Mouse (Mus musculus) heart, embryonic 13.5 days (tissue): ENCODE data around the gene Slc26a8. TPM values are rescaled to one million over a fixed set of nuclear protein-coding genes. Genes with fewer than 3 reads are reported as not detected.

ENCODE experiments used
- ATAC-seq: fragments of 200-750 bp; cut with Nextera tagmentation; 2 replicates; pipeline ENCODE4 v1.8.0; 2017; ENCODE audit warnings: moderate TSS enrichment; ENCODE audit not compliant: insufficient number of reproducible peaks, low FRiP score, low TSS enrichment; ENCODE audit errors: extremely low read depth
- H3K27ac ChIP-seq: fragments of 300-500 bp; sonication (generic); replicated peaks from 2 replicates; pipeline ENCODE4 v1.5.1; 2015; ENCODE audit warnings: moderate library complexity, mild to moderate bottlenecking, inconsistent platforms
- H3K27me3 ChIP-seq: fragments of 300-500 bp; sonication (generic); replicated peaks from 2 replicates; pipeline ENCODE4 v1.6.1; 2015; ENCODE audit warnings: mild to moderate bottlenecking, inconsistent platforms
- H3K36me3 ChIP-seq: fragments of 300-500 bp; sonication (generic); 2 replicates; pipeline ENCODE4 v1.6.1; 2015; ENCODE audit warnings: mild to moderate bottlenecking, inconsistent platforms
- H3K4me1 ChIP-seq: fragments of 300-500 bp; sonication (generic); 2 replicates; pipeline ENCODE4 v1.6.1; 2015; ENCODE audit warnings: inconsistent platforms
- H3K4me2 ChIP-seq: fragments of 300-500 bp; sonication (generic); 2 replicates; pipeline ENCODE4 v1.6.1; 2015; ENCODE audit warnings: inconsistent platforms, mild to moderate bottlenecking, moderate library complexity
- H3K4me3 ChIP-seq: fragments of 300-500 bp; sonication (generic); 2 replicates; pipeline ENCODE4 v1.5.1; 2015; ENCODE audit warnings: moderate library complexity, mild to moderate bottlenecking, inconsistent platforms
- H3K9ac ChIP-seq: fragments of 300-500 bp; sonication (generic); 2 replicates; pipeline ENCODE4 v1.6.1; 2015; ENCODE audit warnings: inconsistent platforms, mild to moderate bottlenecking, moderate library complexity
- H3K9me3 ChIP-seq: fragments of 300-500 bp; sonication (generic); 2 replicates; pipeline ENCODE4 v1.6.1; 2016; ENCODE audit warnings: inconsistent platforms
- WGBS: fragments of 180-500 bp; shearing (Covaris S2); methylation state at CpG from one replicate; pipeline ENCODE4 v1.1.7; 2015; ENCODE audit warnings: mixed read lengths; 5-methylcytosine and 5-hydroxymethylcytosine counted together
- polyA plus RNA-seq: library from polyadenylated mRNA; unstranded; fragments of >200 nt; fragmentation: Nextera tagmentation; extraction: Ambion mirVana; gene quantifications from 2 replicates; pipeline ENCODE4 v1.2.1, GENCODE M21; 2015

The Slc26a8 gene
- polyA plus RNA-seq, 1 experiment from 2014 or later: 0.15 TPM

GRCm38 (mm10) chr17:28698245-28698644, 8.2 kb upstream of the Slc26a8 start:
- Histone ChIP-seq H3K4me1 (peaks cover 85% of the 10 kb centered on the region), H3K27ac (0 out of 2 replicates have a peak overlapping the region, but pooled peaks have one; percentile 33), H3K4me2 (no peak overlapping the region), H3K9ac (no peak overlapping the region), H3K36me3 (0 out of 2 replicates have a peak, but pooled peaks cover 3% of the 10 kb centered on the region), H3K9me3 (no peaks in the 10 kb centered on the region), H3K4me3 (no peak overlapping the region), H3K27me3 (no peaks in the 10 kb centered on the region)
- no peak for ATAC-seq
- WGBS: 65% methylated on average over 4 of the region's 4 CpGs

- ATAC-seq: no peak
- no peak overlapping the region for H3K4me3 ChIP-seq
- H3K36me3 ChIP-seq: 0 out of 2 replicates have a peak, but pooled peaks cover 3% of the 10 kb centered on the region
- peaks cover 85% of the 10 kb centered on the region for H3K4me1 ChIP-seq
- peak overlapping the region; percentile 33 for H3K27ac ChIP-seq
- no peaks in the 10 kb centered on the region for H3K27me3 ChIP-seq
- peak overlapping the region; percentile 13; the same call in 1 of the 2 replicates for H3K4me2 ChIP-seq
- WGBS: 65% methylated on average over 13 of the region's 13 CpGs
- no peaks in the 10 kb centered on the region for H3K9me3 ChIP-seq
- H3K9ac ChIP-seq: peak overlapping the region; percentile 28; the same call in 1 of the 2 replicates
These were observed 7.5 kb upstream of the Slc26a8 start for GRCm38 (mm10) chr17:28697290-28698195.

- H3K9me3 ChIP-seq: no peaks in the 10 kb centered on the region
- H3K4me3 ChIP-seq: no peak overlapping the region
- H3K36me3 ChIP-seq: 0 out of 2 replicates have a peak, but pooled peaks cover 3% of the 10 kb centered on the region
- H3K4me2 ChIP-seq: no peak overlapping the region; the same call in 1 of the 2 replicates
- H3K4me1 ChIP-seq: peaks cover 77% of the 10 kb centered on the region
- H3K9ac ChIP-seq: peak overlapping the region; percentile 48; the same call in 1 of the 2 replicates
- no peak overlapping the region; the same call in 1 of the 2 replicates for H3K27ac ChIP-seq
- no peaks in the 10 kb centered on the region for H3K27me3 ChIP-seq
- no peak for ATAC-seq
- WGBS: 39% methylated on average over 2 of the region's 2 CpGs
These were observed 6.6 kb upstream of the Slc26a8 start for GRCm38 (mm10) chr17:28696641-28697040.

- Histone ChIP-seq H3K4me1 (peaks cover 74% of the 10 kb centered on the region), H3K4me2 (no peak overlapping the region), H3K27me3 (no peaks in the 10 kb centered on the region), H3K27ac (no peak overlapping the region), H3K9me3 (no peaks in the 10 kb centered on the region), H3K4me3 (no peak overlapping the region), H3K9ac (no peak overlapping the region), H3K36me3 (no peaks in the 10 kb centered on the region)
- no peak for ATAC-seq
- 82% methylated on average over 4 of the region's 4 CpGs for WGBS
These were observed 4.8 kb upstream of the Slc26a8 start for GRCm38 (mm10) chr17:28694832-28695231.

GRCm38 (mm10) chr17:28694078-28694477, 4.0 kb upstream of the Slc26a8 start:
- 84% methylated on average over 2 of the region's 2 CpGs for WGBS
- H3K27me3 ChIP-seq: peaks cover 4% of the 10 kb centered on the region
- H3K4me3 ChIP-seq: peak overlapping the region; percentile 84; the same call in 1 of the 2 replicates
- H3K9me3 ChIP-seq: no peaks in the 10 kb centered on the region
- H3K36me3 ChIP-seq: no peaks in the 10 kb centered on the region
- H3K4me2 ChIP-seq: peak overlapping the region; percentile 79
- H3K27ac ChIP-seq: 0 out of 2 replicates have a peak overlapping the region, but pooled peaks have one; percentile 10
- H3K4me1 ChIP-seq: peaks cover 76% of the 10 kb centered on the region
- no peak overlapping the region for H3K9ac ChIP-seq
- no peak for ATAC-seq

- Histone ChIP-seq H3K4me3 (peak overlapping the region; percentile 84), H3K36me3 (no peaks in the 10 kb centered on the region), H3K4me1 (peaks cover 68% of the 10 kb centered on the region), H3K9ac (peak overlapping the region; percentile 93), H3K4me2 (peak overlapping the region; percentile 79), H3K9me3 (no peaks in the 10 kb centered on the region), H3K27ac (peak overlapping the region; percentile 97; the same call in 1 of the 2 replicates), H3K27me3 (peaks cover 11% of the 10 kb centered on the region)
- no peak for ATAC-seq
- WGBS: 41% methylated on average over 3 of the region's 3 CpGs
These were observed 3.1 kb upstream of the Slc26a8 start for GRCm38 (mm10) chr17:28693086-28693485.

- Histone ChIP-seq H3K27ac (peak overlapping the region; percentile 97), H3K9ac (peak overlapping the region; percentile 93), H3K27me3 (peaks cover 11% of the 10 kb centered on the region), H3K4me3 (peak overlapping the region; percentile 84), H3K9me3 (no peaks in the 10 kb centered on the region), H3K36me3 (no peaks in the 10 kb centered on the region), H3K4me2 (peak overlapping the region; percentile 79), H3K4me1 (peaks cover 61% of the 10 kb centered on the region)
- ATAC-seq: no peak
- under 1% methylated on average over 18 of the region's 18 CpGs for WGBS
These were observed 2.3 kb upstream of the Slc26a8 start for GRCm38 (mm10) chr17:28692341-28692710.

- Histone ChIP-seq H3K4me2 (peak overlapping the region; percentile 79), H3K27ac (peak overlapping the region; percentile 97), H3K36me3 (no peaks in the 10 kb centered on the region), H3K9me3 (no peaks in the 10 kb centered on the region), H3K4me1 (peaks cover 55% of the 10 kb centered on the region), H3K4me3 (peak overlapping the region; percentile 84), H3K27me3 (peaks cover 11% of the 10 kb centered on the region), H3K9ac (peak overlapping the region; percentile 93)
- peak; percentile 37; the same call in 1 of the 2 replicates for ATAC-seq
- WGBS: under 1% methylated on average over 51 of the region's 53 CpGs
These were observed 1.8 kb upstream of the Slc26a8 start for GRCm38 (mm10) chr17:28691687-28692340.

GRCm38 (mm10) chr17:28690776-28691686, 998 bp upstream of the Slc26a8 start, which contains the start of gene Mapk14:
Mapk14 (plus strand) TSS chr17:28691329.
- peak; percentile 86 for ATAC-seq

GRCm38 (mm10) chr17:28687354-28687753, 2.7 kb downstream of the Slc26a8 start:
- H3K36me3 ChIP-seq: no peaks in the 10 kb centered on the region
- peaks cover 17% of the 10 kb centered on the region for H3K4me1 ChIP-seq
- no peak overlapping the region for H3K4me2 ChIP-seq
- peaks cover 11% of the 10 kb centered on the region for H3K27me3 ChIP-seq
- H3K27ac ChIP-seq: no peak overlapping the region
- ATAC-seq: no peak
- H3K9ac ChIP-seq: no peak overlapping the region
- H3K9me3 ChIP-seq: no peaks in the 10 kb centered on the region
- H3K4me3 ChIP-seq: no peak overlapping the region
- 33% methylated on average over 4 of the region's 4 CpGs for WGBS

More at GRCm38 (mm10) chr17:28690776-28691686, 998 bp upstream of the Slc26a8 start, which contains the start of gene Mapk14:
- Histone ChIP-seq H3K9me3 (no peaks in the 10 kb centered on the region), H3K36me3 (no peaks in the 10 kb centered on the region), H3K4me3 (peak within 1 kb of the TSS; percentile 84), H3K4me2 (peak within 1 kb of the TSS; percentile 79), H3K9ac (peak within 1 kb of the TSS; percentile 93), H3K27ac (peak within 1 kb of the TSS; percentile 97), H3K4me1 (peaks cover 48% of the 10 kb centered on the region), H3K27me3 (peaks cover 11% of the 10 kb centered on the region)
- under 1% methylated on average over 82 of the region's 86 CpGs for WGBS
